Mouse (Mus musculus): Measurements from ENCODE around the gene Gm3383. TPM values are rescaled to one million over a fixed set of nuclear protein-coding genes. Genes with fewer than 3 reads are reported as not detected.
"Not testable (repeated sequence)": the region's sequence is repeated elsewhere in the genome, so short reads cannot be mapped to it uniquely, and the experiment has no call there.

Gene Gm3383
- under 1 TPM in 1 of 2 experiments, not detected in 1; 0.20 TPM for total RNA-seq (2021)
- long read RNA-seq, experiment 1: 0 reads
- long read RNA-seq, experiment 2: 0 reads

DNA sequence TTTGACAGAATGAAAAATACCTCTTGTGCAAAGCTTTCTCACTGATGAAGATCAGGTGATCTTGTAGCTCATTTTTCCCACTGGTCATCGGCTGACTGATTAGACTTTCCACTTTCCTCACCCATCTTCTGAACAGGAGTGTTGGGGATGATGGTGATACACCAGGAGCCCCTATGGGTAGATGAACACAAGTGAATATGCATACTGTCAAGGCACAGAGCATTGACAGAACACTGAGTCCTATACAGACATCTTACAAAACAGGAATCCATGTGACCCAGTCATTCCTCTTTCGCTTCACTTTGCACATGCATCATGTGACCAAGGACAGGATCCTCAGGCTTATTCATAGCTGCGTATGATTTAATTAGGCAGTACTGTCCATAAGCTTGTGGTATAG, at the start of gene Gm3383:
Gene Gm3383, minus strand, starts transcription at position 101 of the 400 bp plus-strand sequence.
- intact Hi-C loops (cut with DNase I): not testable (repeated sequence)

DNA sequence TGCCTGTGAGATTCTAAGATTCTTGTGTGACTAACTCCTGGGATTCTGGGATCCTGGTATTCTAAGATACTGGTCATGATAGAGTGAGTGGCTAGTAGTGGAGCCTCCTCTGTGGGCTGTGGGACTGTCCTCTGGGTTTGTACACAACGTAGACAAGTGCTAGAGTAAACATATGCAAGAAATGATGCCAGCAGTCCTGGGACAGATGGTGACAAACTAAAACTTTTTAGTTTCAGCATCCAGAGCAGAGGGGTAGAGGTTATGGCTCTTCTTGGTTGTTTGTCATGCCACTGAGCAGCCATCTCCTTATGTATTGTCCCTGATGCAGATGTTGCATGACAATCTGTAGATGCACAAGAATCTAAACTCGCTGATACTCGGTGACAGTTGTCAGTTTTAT, 48.1 kb upstream of the Gm3383 start:
- intact Hi-C loops (cut with DNase I): not testable (repeated sequence)

More for the DNA sequence above, at the start of gene Gm3383:
- not testable (repeated sequence) for DNase-seq

DNA sequence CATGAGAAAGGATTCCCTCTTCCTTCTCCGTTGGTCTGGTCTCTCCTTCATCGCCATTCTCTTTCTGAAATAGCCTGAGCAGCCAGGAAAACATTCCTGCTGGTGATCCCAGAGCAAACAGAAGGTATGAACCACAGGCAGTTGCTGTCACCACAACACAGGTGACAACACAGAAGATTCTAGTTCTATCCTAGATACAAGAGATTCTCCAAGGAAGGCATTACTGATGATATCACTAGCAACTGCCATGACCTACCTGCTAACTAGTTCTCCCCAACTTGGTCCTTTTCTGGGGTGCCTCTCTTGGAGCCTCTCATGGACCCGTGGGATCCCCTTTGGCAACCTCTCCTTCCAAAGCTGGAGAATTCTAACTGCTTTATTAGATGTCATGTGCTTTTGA, 22.4 kb upstream of the Gm3383 start, which contains the start of gene Gm3424:
Gene Gm3424, minus strand, starts transcription at position 101 of the 400 bp plus-strand sequence.
- intact Hi-C loops (cut with DNase I); DNase-seq: not testable (repeated sequence)

More for the DNA sequence above, 48.1 kb upstream of the Gm3383 start:
- DNase-seq: not testable (repeated sequence)

DNA sequence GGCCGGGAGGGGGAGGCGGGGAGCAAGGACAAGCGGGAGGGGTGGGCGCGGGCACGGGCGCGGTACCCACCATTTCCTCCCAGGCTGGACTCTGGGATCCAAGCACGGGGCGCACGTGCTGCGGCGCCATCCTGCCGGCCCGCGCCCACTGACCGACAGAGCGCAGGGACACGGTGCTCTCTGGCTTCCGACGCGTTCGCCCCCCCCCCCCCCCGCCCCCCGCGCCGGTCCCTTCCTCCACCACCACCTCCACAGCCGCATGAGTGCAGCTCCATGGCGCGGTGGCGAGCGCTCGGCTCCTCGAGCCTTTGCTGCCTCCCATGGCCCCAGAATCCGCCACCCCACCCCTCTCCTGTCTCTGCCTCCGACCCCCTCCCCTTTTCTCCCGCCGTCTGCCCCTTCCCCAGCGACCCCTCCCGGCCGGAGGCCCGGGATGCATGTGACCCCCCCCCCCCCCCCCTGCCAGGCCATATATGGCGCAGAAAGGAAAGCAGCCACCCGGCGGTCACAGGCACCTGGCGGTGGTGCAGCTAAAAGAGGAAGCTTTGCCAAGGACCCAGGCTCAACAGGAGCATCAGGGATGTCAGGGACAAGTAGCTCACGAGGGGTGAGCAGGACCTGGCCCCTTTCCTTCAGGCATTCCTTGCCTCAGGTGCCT, 5.0 kb upstream of the Gm3383 start:
- intact Hi-C loops (cut with DNase I); DNase-seq: not testable (repeated sequence)

DNA sequence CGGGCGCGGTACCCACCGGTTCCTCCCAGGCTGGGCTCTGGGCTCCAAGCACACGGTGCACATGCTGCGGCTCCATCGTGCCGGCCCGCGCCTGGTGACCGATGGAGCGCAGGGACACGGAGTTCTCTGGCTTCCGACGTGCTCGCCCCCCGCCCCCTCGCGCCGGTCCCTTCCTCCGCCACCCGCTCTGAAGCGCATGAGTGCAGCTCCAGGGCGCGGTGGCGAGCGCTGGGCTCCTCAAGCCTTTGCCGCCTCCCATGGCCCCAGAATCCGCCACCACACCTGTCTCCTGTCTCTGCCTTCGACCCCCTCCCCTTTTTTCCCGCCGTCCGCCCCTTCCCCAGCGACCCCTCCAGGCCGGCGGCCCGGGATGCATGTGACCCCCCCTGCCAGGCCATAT, 66.3 kb downstream of the Gm3383 start, which contains the start of gene Gm3373:
Gene Gm3373, minus strand, starts transcription at position 101 of the 400 bp plus-strand sequence.
- DNase-seq; intact Hi-C loops (cut with DNase I): not testable (repeated sequence)

DNA sequence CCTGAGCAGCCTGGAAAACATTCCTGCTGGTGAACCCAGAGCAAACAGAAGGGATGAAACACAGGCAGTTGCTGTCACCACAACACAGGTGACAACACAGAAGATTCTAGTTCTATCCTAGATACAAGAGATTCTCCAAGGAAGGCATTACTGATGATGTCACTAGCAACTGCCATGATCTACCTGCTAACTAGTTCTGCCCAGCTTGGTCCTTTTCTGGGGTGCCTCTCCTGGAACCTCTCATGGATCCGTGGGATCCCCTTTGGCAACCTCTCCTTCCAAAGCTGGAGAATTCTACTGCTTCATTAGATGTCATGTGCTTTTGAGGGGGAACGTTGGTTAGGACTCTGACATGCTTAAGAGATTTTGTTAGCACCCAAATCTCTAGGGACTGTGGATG, 120.4 kb downstream of the Gm3383 start, which contains the start of gene Gm9603:
Gene Gm9603, minus strand, starts transcription at position 101 of the 400 bp plus-strand sequence.
- intact Hi-C loops (cut with DNase I); DNase-seq: not testable (repeated sequence)

DNA sequence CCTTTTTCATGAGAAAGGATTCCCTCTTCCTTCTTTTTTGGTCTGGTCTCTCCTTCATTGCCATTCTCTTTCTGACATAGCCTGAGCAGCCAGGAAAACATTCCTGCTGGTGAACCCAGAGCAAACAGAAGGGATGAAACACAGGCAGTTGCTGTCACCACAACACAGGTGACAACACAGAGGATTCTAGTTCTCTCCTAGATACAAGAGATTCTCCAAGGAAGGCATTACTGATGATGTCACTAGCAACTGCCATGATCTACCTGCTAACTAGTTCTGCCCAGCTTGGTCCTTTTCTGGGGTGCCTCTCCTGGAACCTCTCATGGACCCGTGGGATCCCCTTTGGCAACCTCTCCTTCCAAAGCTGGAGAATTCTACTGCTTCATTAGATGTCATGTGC, 174.9 kb downstream of the Gm3383 start, which contains the start of gene Gm8265:
Gene Gm8265, minus strand, starts transcription at position 101 of the 400 bp plus-strand sequence.
- DNase-seq; intact Hi-C loops (cut with DNase I): not testable (repeated sequence)

Other genes starting within 250 kb of the Gm3383 start
- not detected for gene Gm8265, start 175.0 kb downstream of the Gm3383 start, total RNA-seq (2021)
- gene Gm9603, start 120.5 kb downstream of the Gm3383 start, total RNA-seq (2021): not detected
- not detected for gene Gm3373, start 66.4 kb downstream of the Gm3383 start, total RNA-seq (2021)
- gene Gm3424, start 22.3 kb upstream of the Gm3383 start, total RNA-seq (2021): not detected
- gene Gm8237, start 72.4 kb upstream of the Gm3383 start, total RNA-seq (2021): under 1 TPM in 1 of 2 experiments, not detected in 1; 0.28 TPM
- gene Gm3248, start 153.8 kb upstream of the Gm3383 start, total RNA-seq (2021): under 1 TPM in 1 of 2 experiments, not detected in 1; 0.18 TPM
- gene Gm3453, start 171.2 kb upstream of the Gm3383 start, total RNA-seq (2021): not detected